Mouse (Mus musculus): ENCODE measurements around the gene Hist1h3g.

GRCm38 (mm10) chr13:23554393-23554792 lies 19.2 kb downstream of the Hist1h3g start:
- TF ChIP-seq CTCF (IDR thresholded peaks at IDR 0.05) (no peak), POLR2A (IDR thresholded peaks at IDR 0.05; ENCODE audit: insufficient read depth, low read depth, low read length) (no peak), EP300 (IDR thresholded peaks at IDR 0.05; ENCODE audit: insufficient read depth, low read depth, low read length) (no peak)
